Mouse (Mus musculus) heart, adult 2 months (tissue): ENCODE data around the gene Usp8.

Experiments used
- CTCF ChIP-seq: fragments of 200-600 bp; IDR thresholded peaks from 2 replicates; pipeline ENCODE4 v1.8.1; 2022; ENCODE audit warnings: antibody characterized with exemption, mild to moderate bottlenecking, moderate library complexity
- POLR2A ChIP-seq: fragments of 200-500 bp; IDR thresholded peaks from 2 replicates; pipeline ENCODE4 v1.6.1; 2011; ENCODE audit warnings: mild to moderate bottlenecking, low read depth, low read length, control low read depth; ENCODE audit not compliant: insufficient read depth

DNA sequence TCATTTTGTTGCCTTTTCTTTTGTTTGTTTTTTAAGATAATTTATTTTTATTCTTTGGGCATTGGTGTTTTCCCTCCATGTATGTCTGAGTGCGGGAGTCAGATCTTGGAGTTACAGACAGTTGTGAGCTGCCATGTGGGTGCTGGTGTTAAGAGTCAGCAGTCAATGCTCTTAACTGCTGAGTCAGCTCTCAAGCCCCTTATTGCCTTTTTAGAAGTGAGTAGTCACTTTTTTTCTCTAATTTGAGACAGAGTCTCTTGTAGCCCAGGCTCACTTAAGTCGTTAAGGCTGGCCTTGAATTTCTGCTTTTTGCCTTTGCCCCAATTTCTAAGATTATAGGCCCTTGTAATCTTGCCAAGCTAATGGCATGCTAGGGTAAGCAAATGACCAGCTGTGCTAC lies 23.4 kb downstream of the Usp8 start:
- TF ChIP-seq CTCF (no peak), POLR2A (no peak)
